Mouse (Mus musculus) forebrain, embryonic 13.5 days (tissue): ENCODE results near the gene Slco1c1. TPM values are rescaled to one million over a fixed set of nuclear protein-coding genes. Genes with fewer than 3 reads are reported as not detected.
"Not testable (repeated sequence)": the region's sequence is repeated elsewhere in the genome, so short reads cannot be mapped to it uniquely, and the experiment has no call there.

Experiments
- ATAC-seq: fragments of 200-750 bp; cut with Nextera tagmentation; 2 replicates; pipeline ENCODE4 v1.8.0; 2017
- H3K27ac ChIP-seq: fragments of 300-500 bp; sonication (generic); 2 replicates; pipeline ENCODE4 v1.5.1; 2015; ENCODE audit warnings: inconsistent platforms, mild to moderate bottlenecking, moderate library complexity
- H3K27me3 ChIP-seq: fragments of 300-500 bp; sonication (generic); 2 replicates; pipeline ENCODE4 v1.6.1; 2015; ENCODE audit warnings: mild to moderate bottlenecking, inconsistent platforms
- H3K36me3 ChIP-seq: fragments of 300-500 bp; sonication (generic); 2 replicates; pipeline ENCODE4 v1.6.1; 2015; ENCODE audit warnings: mild to moderate bottlenecking, inconsistent platforms; ENCODE audit not compliant: poor library complexity, severe bottlenecking
- H3K4me1 ChIP-seq: fragments of 300-500 bp; sonication (generic); 2 replicates; pipeline ENCODE4 v1.6.1; 2015; ENCODE audit warnings: inconsistent platforms
- H3K4me2 ChIP-seq: fragments of 300-500 bp; sonication (generic); 2 replicates; pipeline ENCODE4 v1.6.1; 2015; ENCODE audit warnings: inconsistent platforms, mild to moderate bottlenecking, moderate library complexity
- H3K4me3 ChIP-seq: fragments of 300-500 bp; sonication (generic); 2 replicates; pipeline ENCODE4 v1.5.1; 2015; ENCODE audit warnings: mild to moderate bottlenecking, inconsistent platforms
- H3K9ac ChIP-seq: fragments of 300-500 bp; sonication (generic); 2 replicates; pipeline ENCODE4 v1.6.1; 2015; ENCODE audit warnings: mild to moderate bottlenecking, inconsistent platforms
- H3K9me3 ChIP-seq: fragments of 300-500 bp; sonication (generic); replicated peaks from 2 replicates; pipeline ENCODE4 v1.6.1; 2016; ENCODE audit warnings: inconsistent platforms
- WGBS: fragments of 180-500 bp; shearing (Covaris S2); methylation state at CpG from one replicate; pipeline ENCODE4 v1.1.7; 2015; 5-methylcytosine and 5-hydroxymethylcytosine counted together
- polyA plus RNA-seq: library from polyadenylated mRNA; unstranded; fragments of >200 nt; fragmentation: Nextera tagmentation; extraction: Ambion mirVana; gene quantifications from 2 replicates; pipeline ENCODE4 v1.2.1, GENCODE M21; 2015

Slco1c1 gene
- polyA plus RNA-seq, 1 experiment from 2014 or later: 4.7 TPM

GRCm38 (mm10) chr6:141530865-141531264, 6.7 kb downstream of the Slco1c1 start:
- Histone ChIP-seq H3K36me3 (no peaks in the 10 kb centered on the region), H3K27me3 (no peaks in the 10 kb centered on the region), H3K4me1 (peaks cover 4% of the 10 kb centered on the region; the same call in 1 of the 2 replicates), H3K4me3 (no peak overlapping the region), H3K9me3 (no peaks in the 10 kb centered on the region), H3K4me2 (no peak overlapping the region), H3K9ac (no peak overlapping the region), H3K27ac (no peak overlapping the region)
- 45% methylated on average over 6 of the region's 6 CpGs for WGBS
- ATAC-seq: no peak

GRCm38 (mm10) chr6:141537298-141537697, 13.1 kb downstream of the Slco1c1 start:
- Histone ChIP-seq H3K4me1 (no peaks in the 10 kb centered on the region), H3K9ac (no peak overlapping the region), H3K9me3 (no peaks in the 10 kb centered on the region), H3K27ac (no peak overlapping the region), H3K4me3 (no peak overlapping the region), H3K36me3 (no peaks in the 10 kb centered on the region), H3K4me2 (no peak overlapping the region), H3K27me3 (no peaks in the 10 kb centered on the region)
- WGBS: 82% methylated on average over 3 of the region's 3 CpGs
- no peak for ATAC-seq

- 77% methylated on average over 1 of the region's 1 CpGs for WGBS
- no peaks in the 10 kb centered on the region for H3K36me3 ChIP-seq
- H3K9me3 ChIP-seq: no peaks in the 10 kb centered on the region
- ATAC-seq: no peak
- no peak overlapping the region for H3K27ac ChIP-seq
- no peak overlapping the region for H3K4me3 ChIP-seq
- no peak overlapping the region for H3K4me2 ChIP-seq
- H3K4me1 ChIP-seq: no peaks in the 10 kb centered on the region
- no peak overlapping the region for H3K9ac ChIP-seq
- no peaks in the 10 kb centered on the region for H3K27me3 ChIP-seq
Measured at GRCm38 (mm10) chr6:141541136-141541535, 17.0 kb downstream of the Slco1c1 start.

- Histone ChIP-seq H3K27ac (no peak overlapping the region), H3K9me3 (no peaks in the 10 kb centered on the region), H3K4me1 (no peaks in the 10 kb centered on the region), H3K36me3 (no peaks in the 10 kb centered on the region), H3K27me3 (no peaks in the 10 kb centered on the region), H3K9ac (no peak overlapping the region), H3K4me3 (no peak overlapping the region), H3K4me2 (no peak overlapping the region)
- 94% methylated on average over 7 of the region's 7 CpGs for WGBS
- ATAC-seq: no peak
Measured at GRCm38 (mm10) chr6:141543344-141543743, 19.2 kb downstream of the Slco1c1 start.

- Histone ChIP-seq H3K27me3 (no peaks in the 10 kb centered on the region), H3K4me2 (no peak overlapping the region), H3K9me3 (no peaks in the 10 kb centered on the region), H3K4me3 (no peak overlapping the region), H3K4me1 (no peaks in the 10 kb centered on the region), H3K36me3 (no peaks in the 10 kb centered on the region), H3K27ac (no peak overlapping the region), H3K9ac (no peak overlapping the region)
- 90% methylated on average over 1 of the region's 1 CpGs for WGBS
- ATAC-seq: no peak
Measured at GRCm38 (mm10) chr6:141558118-141558517, 34.0 kb downstream of the Slco1c1 start.

- WGBS: 91% methylated on average over 2 of the region's 2 CpGs
- Histone ChIP-seq H3K27ac (no peak overlapping the region), H3K27me3 (no peaks in the 10 kb centered on the region), H3K9ac (no peak overlapping the region), H3K4me3 (no peak overlapping the region), H3K4me1 (peaks cover 13% of the 10 kb centered on the region), H3K36me3 (no peaks in the 10 kb centered on the region), H3K4me2 (no peak overlapping the region), H3K9me3 (no peaks in the 10 kb centered on the region)
- no peak for ATAC-seq
Measured at GRCm38 (mm10) chr6:141567366-141567765, 43.2 kb downstream of the Slco1c1 start.

- Histone ChIP-seq H3K9me3 (no peaks in the 10 kb centered on the region), H3K4me2 (peak overlapping the region; percentile 17; the same call in 1 of the 2 replicates), H3K4me3 (no peak overlapping the region), H3K36me3 (no peaks in the 10 kb centered on the region), H3K27ac (peak overlapping the region; percentile 62; the same call in 1 of the 2 replicates), H3K9ac (no peak overlapping the region), H3K4me1 (peaks cover 13% of the 10 kb centered on the region), H3K27me3 (no peaks in the 10 kb centered on the region)
- peak; percentile 89 for ATAC-seq
- WGBS: 21% methylated on average over 10 of the region's 10 CpGs
Measured at GRCm38 (mm10) chr6:141567852-141568558, 43.8 kb downstream of the Slco1c1 start.

GRCm38 (mm10) chr6:141568559-141568946, 44.4 kb downstream of the Slco1c1 start:
- peak; percentile 93 for ATAC-seq
- H3K27ac ChIP-seq: peak overlapping the region; percentile 62

GRCm38 (mm10) chr6:141576646-141577200, 52.6 kb downstream of the Slco1c1 start:
- WGBS: 22% methylated on average over 3 of the region's 3 CpGs

More at GRCm38 (mm10) chr6:141568559-141568946, 44.4 kb downstream of the Slco1c1 start:
- Histone ChIP-seq H3K9me3 (no peaks in the 10 kb centered on the region), H3K4me2 (peak overlapping the region; percentile 17; the same call in 1 of the 2 replicates), H3K9ac (no peak overlapping the region), H3K27me3 (no peaks in the 10 kb centered on the region), H3K4me1 (peaks cover 13% of the 10 kb centered on the region), H3K36me3 (no peaks in the 10 kb centered on the region), H3K4me3 (no peak overlapping the region)
- 18% methylated on average over 3 of the region's 3 CpGs for WGBS

GRCm38 (mm10) chr6:141584791-141585403, 60.7 kb downstream of the Slco1c1 start:
- Histone ChIP-seq H3K4me2 (no peak overlapping the region), H3K27me3 (no peaks in the 10 kb centered on the region), H3K4me3 (no peak overlapping the region), H3K9me3 (no peaks in the 10 kb centered on the region), H3K9ac (no peak overlapping the region), H3K27ac (no peak overlapping the region), H3K36me3 (no peaks in the 10 kb centered on the region), H3K4me1 (no peaks in the 10 kb centered on the region)
- ATAC-seq: no peak
- WGBS: 90% methylated on average over 1 of the region's 1 CpGs

More at GRCm38 (mm10) chr6:141576646-141577200, 52.6 kb downstream of the Slco1c1 start:
- Histone ChIP-seq H3K4me3 (no peak overlapping the region), H3K27ac (no peak overlapping the region), H3K27me3 (no peaks in the 10 kb centered on the region), H3K9ac (no peak overlapping the region), H3K9me3 (no peaks in the 10 kb centered on the region), H3K4me1 (no peaks in the 10 kb centered on the region), H3K4me2 (no peak overlapping the region), H3K36me3 (no peaks in the 10 kb centered on the region)
- ATAC-seq: peak; percentile 68; the same call in 1 of the 2 replicates

GRCm38 (mm10) chr6:141590002-141590401, 65.8 kb downstream of the Slco1c1 start:
- no peak for ATAC-seq
- no peak overlapping the region for H3K4me3 ChIP-seq
- no peak overlapping the region for H3K4me2 ChIP-seq
- H3K36me3 ChIP-seq: no peaks in the 10 kb centered on the region
- H3K4me1 ChIP-seq: no peaks in the 10 kb centered on the region
- 22% methylated on average over 1 of the region's 1 CpGs for WGBS
- H3K27me3 ChIP-seq: no peaks in the 10 kb centered on the region
- no peak overlapping the region for H3K27ac ChIP-seq
- no peak overlapping the region for H3K9ac ChIP-seq
- H3K9me3 ChIP-seq: no peaks in the 10 kb centered on the region

GRCm38 (mm10) chr6:141590598-141591200, 66.5 kb downstream of the Slco1c1 start:
- H3K9me3 ChIP-seq, H3K36me3 ChIP-seq, H3K9ac ChIP-seq, H3K27ac ChIP-seq, H3K4me2 ChIP-seq, H3K4me3 ChIP-seq, H3K4me1 ChIP-seq, H3K27me3 ChIP-seq, ATAC-seq: not testable (repeated sequence)
- 36% methylated on average over 4 of the region's 4 CpGs for WGBS
